Mouse (Mus musculus): ENCODE measurements at regions not wholly inside any gene's neighbourhood (a gene's known extent, or its start where the extent isn't known, plus 50 kb on each side); places are given as distances from the start of the nearest gene placed in this dataset.

- DNase-seq (ENCODE audit: low spot score), result peak; percentile 94
These were observed 182.1 kb upstream of the Mkln1 start for GRCm38 (mm10) chr6:31216206-31217059.

- DNase-seq (ENCODE audit: low spot score), result peak; percentile 63
These were observed 181.4 kb upstream of the Mkln1 start for GRCm38 (mm10) chr6:31217060-31217541.

- peak; percentile 58 for DNase-seq (ENCODE audit: low spot score)
These were observed 180.8 kb upstream of the Mkln1 start for GRCm38 (mm10) chr6:31217641-31218138.

- peak; percentile 84 for DNase-seq (ENCODE audit: low spot score)
These were observed 180.3 kb upstream of the Mkln1 start for GRCm38 (mm10) chr6:31218139-31218750.

- DNase-seq (ENCODE audit: low spot score), result no peak
These were observed 179.7 kb upstream of the Mkln1 start for GRCm38 (mm10) chr6:31218880-31219279.

- no peak for DNase-seq (ENCODE audit: low spot score)
These were observed 178.8 kb upstream of the Mkln1 start for GRCm38 (mm10) chr6:31219736-31220135.

- peak; percentile 73 for DNase-seq (ENCODE audit: low spot score)
These were observed 178.2 kb upstream of the Mkln1 start for GRCm38 (mm10) chr6:31220184-31220931.

- peak; percentile 54 for DNase-seq (ENCODE audit: low spot score)
These were observed 177.0 kb upstream of the Mkln1 start for GRCm38 (mm10) chr6:31221490-31221889.

- DNase-seq (ENCODE audit: low spot score), result no peak
These were observed 176.4 kb upstream of the Mkln1 start for GRCm38 (mm10) chr6:31222024-31222579.

- DNase-seq (ENCODE audit: low spot score), result no peak
These were observed 171.1 kb upstream of the Mkln1 start for GRCm38 (mm10) chr6:31227406-31227805.

- DNase-seq (ENCODE audit: low spot score), result no peak
These were observed 170.5 kb upstream of the Mkln1 start for GRCm38 (mm10) chr6:31228061-31228460.

- DNase-seq (ENCODE audit: low spot score), result no peak
These were observed 166.7 kb upstream of the Mkln1 start for GRCm38 (mm10) chr6:31231821-31232220.

- no peak for DNase-seq (ENCODE audit: low spot score)
These were observed 165.1 kb upstream of the Mkln1 start for GRCm38 (mm10) chr6:31233252-31233993.

GRCm38 (mm10) chr6:31240051-31240450 lies 158.5 kb upstream of the Mkln1 start:
- DNase-seq (ENCODE audit: low spot score), result no peak

GRCm38 (mm10) chr6:31250526-31250925 lies 148.0 kb upstream of the Mkln1 start:
- no peak for DNase-seq (ENCODE audit: low spot score)

GRCm38 (mm10) chr6:31253251-31253935 lies 145.1 kb upstream of the Mkln1 start:
- peak; percentile 18 for DNase-seq (ENCODE audit: low spot score)

GRCm38 (mm10) chr6:31260645-31261345 lies 137.7 kb upstream of the Mkln1 start:
- no peak for DNase-seq (ENCODE audit: low spot score)

- no peak for DNase-seq (ENCODE audit: low spot score)
These were observed 136.6 kb upstream of the Mkln1 start for GRCm38 (mm10) chr6:31261797-31262540.

GRCm38 (mm10) chr6:31262651-31263050 lies 135.9 kb upstream of the Mkln1 start:
- no peak for DNase-seq (ENCODE audit: low spot score)

Data from layer of hippocampus, adult 11-12 months (tissue).